Mouse (Mus musculus) brain, embryonic 14.5 days (tissue): ENCODE results near the gene Map3k4.

ENCODE experiments used
- CTCF ChIP-seq: fragments of 200-500 bp; IDR thresholded peaks from 2 replicates; pipeline ENCODE4 v1.5.1; 2012; ENCODE audit warnings: inconsistent platforms, mild to moderate bottlenecking, moderate library complexity, borderline replicate concordance; ENCODE audit not compliant: insufficient read depth, insufficient read length; ENCODE audit errors: extremely low read depth
- POLR2A ChIP-seq: fragments of 200-500 bp; IDR thresholded peaks from 2 replicates; pipeline ENCODE4 v1.6.1; 2012; ENCODE audit warnings: mild to moderate bottlenecking, inconsistent platforms, borderline replicate concordance; ENCODE audit not compliant: poor library complexity, insufficient read depth, insufficient read length, severe bottlenecking; ENCODE audit errors: extremely low read depth

DNA sequence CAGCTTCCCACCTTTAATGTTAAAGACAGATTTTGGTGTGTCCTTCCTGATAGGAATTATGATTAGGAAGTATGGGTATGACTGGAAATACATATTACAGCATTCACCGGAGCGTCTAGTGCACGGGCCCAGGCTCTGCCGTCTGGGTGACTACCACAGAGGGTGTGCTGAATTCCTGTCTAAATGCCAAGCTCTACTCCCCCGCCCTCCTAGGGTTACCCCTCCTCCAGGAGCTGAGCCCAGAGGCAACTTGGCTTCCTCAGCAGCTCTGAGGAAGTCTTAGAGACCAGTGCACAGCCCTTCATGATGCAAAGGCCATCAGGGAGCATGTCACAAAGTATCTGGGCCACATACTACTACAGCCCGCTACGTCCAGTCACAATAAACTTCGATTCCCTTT lies 25.7 kb downstream of the Map3k4 start:
- no peak for TF ChIP-seq CTCF
- no peak for TF ChIP-seq POLR2A
